Mouse (Mus musculus) liver, embryonic 14 days (tissue): Measurements from ENCODE around the gene Ear6. TPM values are rescaled to one million over a fixed set of nuclear protein-coding genes. Genes with fewer than 3 reads are reported as not detected.

ENCODE experiments used
- polyA plus RNA-seq: library from polyadenylated mRNA; depleted of rRNA; stranded (reverse); fragments of >200 nt; gene quantifications from 2 replicates; pipeline ENCODE4 v1.2.3, GENCODE M21; 2012; rRNA removed

Ear6 gene
- polyA plus RNA-seq: 24.3 and 26.4 TPM in 2 replicates

GRCm38 (mm10) chr14:51853399-51853798 is at the start of gene Ear6:
Gene Ear6 (plus strand): TSS chr14:51853699.

GRCm38 (mm10) chr14:51884598-51885331 is 31.3 kb downstream of the Ear6 start, which contains the start of gene Mettl17:
Gene Mettl17 (plus strand): TSS chr14:51884842.

GRCm38 (mm10) chr14:51892191-51892939 is 38.9 kb downstream of the Ear6 start, which contains the start of gene Slc39a2:
Gene Slc39a2 (plus strand): TSS chr14:51892889.

Other genes starting within 250 kb of the Ear6 start
- gene Gm17078, start 242.4 kb upstream of the Ear6 start, polyA plus RNA-seq: not detected in 2 replicates
- gene Gm4181, start 218.0 kb upstream of the Ear6 start, polyA plus RNA-seq: not detected in 2 replicates
- gene Gm17079, start 158.2 kb upstream of the Ear6 start, polyA plus RNA-seq: not detected in 2 replicates
- gene Gm5800, start 136.5 kb upstream of the Ear6 start, polyA plus RNA-seq: not detected in 2 replicates
- gene Ang4, start 80.1 kb upstream of the Ear6 start, polyA plus RNA-seq: not detected in 2 replicates
- not detected in 2 replicates for gene AY358078, start 53.7 kb upstream of the Ear6 start, polyA plus RNA-seq
- gene Mettl17, start 31.1 kb downstream of the Ear6 start, polyA plus RNA-seq: 8.5 and 9.5 TPM in 2 replicates
- 0.17 and 0.18 TPM in 2 replicates for gene Slc39a2, start 39.2 kb downstream of the Ear6 start, polyA plus RNA-seq
- gene Ndrg2, start 60.5 kb downstream of the Ear6 start, polyA plus RNA-seq: 10.8 and 11.6 TPM in 2 replicates
- gene Tppp2, start 64.7 kb downstream of the Ear6 start, polyA plus RNA-seq: not detected in 2 replicates
- gene Rnase13, start 69.1 kb downstream of the Ear6 start, polyA plus RNA-seq: not detected in 2 replicates
- gene Arhgef40, start 131.0 kb downstream of the Ear6 start, polyA plus RNA-seq: 14.0 and 14.3 TPM in 2 replicates
- gene Tmem253, start 162.0 kb downstream of the Ear6 start, polyA plus RNA-seq: 0.03 and 0.05 TPM in 2 replicates
- gene Zfp219, start 167.0 kb downstream of the Ear6 start, polyA plus RNA-seq: 9.1 and 10.2 TPM in 2 replicates
- 0.01 and 0.05 TPM in 2 replicates for gene Olfr221, start 188.8 kb downstream of the Ear6 start, polyA plus RNA-seq